Mouse (Mus musculus) megakaryocyte progenitor cell, adult 5-6 weeks (primary cell): ENCODE data around the gene Samd4. TPM values are rescaled to one million over a fixed set of nuclear protein-coding genes. Genes with fewer than 3 reads are reported as not detected.

Experiments used
- ATAC-seq: replicated peaks from 2 replicates; pipeline ENCODE4 v1.8.0; 2016; ENCODE audit warnings: mild to moderate bottlenecking, moderate TSS enrichment, inconsistent platforms; ENCODE audit not compliant: poor library complexity
- total RNA-seq, 2 experiments: library from RNA; stranded (forward) in 1 of 2; stranded (reverse) in 1 of 2; fragments of 157-497, 149-512 nt in 1 of 2; fragments of 200-1000 nt in 1 of 2; gene quantifications; 2 replicates each; pipeline versions ENCODE4 v1.2.3 to v1.2.4; 2015 to 2017

Gene Samd4
- total RNA-seq, 2 experiments from 2014 or later = not detected

DNA sequence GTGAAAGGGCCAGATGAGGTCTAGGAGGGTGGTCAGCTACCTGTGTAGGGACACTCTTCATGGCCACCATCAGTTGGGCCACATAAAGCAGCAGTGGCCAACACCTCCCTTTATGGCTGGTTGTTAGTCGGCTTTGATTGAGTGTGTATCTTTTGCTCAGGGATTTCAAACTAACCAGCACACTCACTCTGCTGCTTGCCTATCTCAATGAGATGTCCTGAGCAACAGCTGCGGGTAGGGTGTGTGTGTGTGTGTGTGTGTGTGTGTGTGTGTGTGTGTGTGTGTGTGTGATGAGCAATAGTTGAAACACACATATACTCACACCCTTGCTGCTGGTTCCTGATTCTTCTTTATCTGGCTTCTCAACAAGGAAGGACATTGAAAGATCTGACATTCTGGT is 69.6 kb downstream of the Samd4 start:
- ATAC-seq = no peak

DNA sequence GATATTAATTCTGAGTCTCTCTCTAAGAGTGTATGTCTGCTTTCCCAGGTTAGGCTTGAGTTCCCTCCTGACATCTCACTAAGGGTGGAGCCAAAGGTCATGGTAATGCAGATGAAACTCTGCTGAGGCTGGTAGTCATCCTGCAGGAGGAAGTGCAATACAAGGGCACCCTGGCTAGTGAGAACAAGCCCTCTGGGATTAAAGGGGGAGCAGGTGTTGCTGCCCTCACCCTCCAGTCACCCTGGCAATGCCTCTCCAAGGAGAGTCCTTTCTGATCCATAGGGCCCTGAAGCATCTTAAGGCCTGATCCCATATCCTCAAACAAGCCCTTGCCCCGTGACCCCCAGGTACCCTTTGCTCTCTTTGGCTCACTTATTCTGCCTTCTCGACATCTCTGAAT is 72.5 kb downstream of the Samd4 start:
- ATAC-seq = peak; percentile 50

DNA sequence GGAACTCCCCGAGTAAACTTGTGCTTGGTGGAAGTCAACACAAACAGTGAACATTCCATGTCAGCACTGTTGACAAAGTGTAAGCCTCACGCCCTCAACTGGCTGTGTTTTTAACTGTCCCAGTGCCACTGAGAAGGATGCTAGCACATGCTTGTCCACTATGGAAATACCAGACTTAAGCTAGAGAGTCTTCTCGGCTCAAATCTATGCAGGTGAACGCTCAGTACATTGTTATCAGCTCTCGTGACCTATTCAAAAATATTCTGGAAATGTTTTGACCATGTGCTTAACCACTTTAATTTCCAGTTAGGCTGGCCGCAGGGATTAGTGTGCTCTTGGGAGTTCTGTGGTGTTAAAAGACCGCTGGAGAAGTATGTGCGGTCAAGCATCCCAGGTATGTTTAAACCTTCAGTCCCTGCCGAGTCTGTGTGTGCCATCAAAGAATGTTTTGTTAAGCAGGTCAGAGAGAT is 73.0 kb downstream of the Samd4 start:
- no peak for ATAC-seq

DNA sequence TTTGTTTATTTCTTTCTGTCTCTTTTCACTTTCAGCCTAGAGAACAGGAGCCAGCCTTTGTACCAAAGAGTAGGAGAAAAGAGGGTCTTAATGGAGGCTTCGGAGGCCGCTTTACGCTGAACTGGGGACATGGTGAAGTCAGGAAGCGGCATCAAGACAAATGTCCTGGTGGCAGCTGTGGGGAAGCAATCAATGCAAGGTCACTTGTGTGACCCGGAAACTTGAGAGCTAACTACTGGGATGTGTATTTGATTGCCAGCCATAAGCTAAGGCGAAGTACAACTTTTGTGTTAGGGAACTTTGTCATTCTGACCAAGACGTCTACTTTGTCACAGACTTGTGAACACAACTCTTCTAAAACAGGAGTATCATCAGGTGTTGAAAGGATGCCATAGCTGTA is 73.5 kb downstream of the Samd4 start:
- ATAC-seq = no peak

DNA sequence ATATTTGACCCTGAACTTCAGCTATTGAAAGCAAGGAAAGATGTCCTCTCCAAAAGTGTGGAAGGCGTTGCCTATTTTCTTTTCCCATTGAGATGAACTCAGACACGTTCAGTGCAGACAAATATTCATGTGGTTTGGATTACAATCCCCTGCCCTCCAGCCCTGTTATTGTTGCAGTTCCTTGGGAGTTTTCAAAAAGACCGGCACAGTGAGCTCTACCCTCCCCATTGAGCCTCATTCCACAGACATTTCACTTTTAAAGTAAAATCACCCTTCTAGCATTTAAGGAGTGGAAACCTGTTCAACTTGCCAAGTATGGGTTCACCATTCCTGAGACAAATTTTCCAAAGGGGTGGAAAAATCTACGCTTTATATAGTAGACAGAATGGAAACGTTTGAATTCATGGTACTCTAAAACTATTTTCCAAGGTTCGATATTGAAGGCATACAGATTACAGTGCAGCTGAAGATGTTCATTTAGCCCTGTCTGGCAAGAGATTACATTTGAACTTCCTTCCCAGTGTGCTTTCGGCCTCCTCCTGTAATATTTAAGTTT is 76.6 kb downstream of the Samd4 start:
- no peak for ATAC-seq

DNA sequence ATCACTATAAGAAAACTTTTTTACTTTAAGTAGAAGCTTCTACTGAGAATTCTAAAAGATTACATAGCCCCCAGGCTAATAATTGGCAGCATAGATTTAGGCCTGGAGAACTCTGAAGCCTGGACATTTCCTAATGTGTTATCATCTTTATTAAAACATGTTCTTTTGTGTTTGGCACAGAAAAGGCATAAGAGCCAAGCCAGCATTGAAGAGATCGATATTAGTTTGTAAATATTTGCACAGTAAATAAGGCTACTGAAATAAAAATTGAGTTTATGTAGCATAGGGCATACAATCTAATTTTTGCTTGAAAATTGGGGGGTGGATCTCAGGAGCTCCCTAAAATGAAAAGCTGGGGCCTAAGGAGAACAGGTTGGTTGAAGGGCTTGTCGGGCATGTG is 77.2 kb downstream of the Samd4 start:
- ATAC-seq = no peak

DNA sequence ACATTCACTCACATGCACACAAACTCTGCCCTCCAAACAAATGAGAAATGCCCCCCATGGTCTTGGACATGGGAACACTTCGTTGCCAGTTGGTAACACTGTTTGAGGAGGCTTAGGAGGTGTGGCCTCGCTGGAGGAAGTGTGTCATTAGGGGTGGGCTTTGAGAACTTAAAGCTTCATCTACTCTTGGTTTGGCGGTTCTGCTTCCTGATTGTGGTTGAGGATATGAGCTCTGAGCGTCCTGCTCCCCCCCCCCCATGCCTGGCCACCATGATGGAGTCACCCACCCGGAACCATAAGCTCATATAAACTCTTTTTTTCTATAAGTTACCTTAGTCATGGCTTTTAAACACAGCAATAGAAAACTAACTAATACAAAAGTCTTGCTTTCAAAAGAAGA is 80.2 kb downstream of the Samd4 start:
- peak; percentile 48; the same call in 1 of the 2 replicates for ATAC-seq

DNA sequence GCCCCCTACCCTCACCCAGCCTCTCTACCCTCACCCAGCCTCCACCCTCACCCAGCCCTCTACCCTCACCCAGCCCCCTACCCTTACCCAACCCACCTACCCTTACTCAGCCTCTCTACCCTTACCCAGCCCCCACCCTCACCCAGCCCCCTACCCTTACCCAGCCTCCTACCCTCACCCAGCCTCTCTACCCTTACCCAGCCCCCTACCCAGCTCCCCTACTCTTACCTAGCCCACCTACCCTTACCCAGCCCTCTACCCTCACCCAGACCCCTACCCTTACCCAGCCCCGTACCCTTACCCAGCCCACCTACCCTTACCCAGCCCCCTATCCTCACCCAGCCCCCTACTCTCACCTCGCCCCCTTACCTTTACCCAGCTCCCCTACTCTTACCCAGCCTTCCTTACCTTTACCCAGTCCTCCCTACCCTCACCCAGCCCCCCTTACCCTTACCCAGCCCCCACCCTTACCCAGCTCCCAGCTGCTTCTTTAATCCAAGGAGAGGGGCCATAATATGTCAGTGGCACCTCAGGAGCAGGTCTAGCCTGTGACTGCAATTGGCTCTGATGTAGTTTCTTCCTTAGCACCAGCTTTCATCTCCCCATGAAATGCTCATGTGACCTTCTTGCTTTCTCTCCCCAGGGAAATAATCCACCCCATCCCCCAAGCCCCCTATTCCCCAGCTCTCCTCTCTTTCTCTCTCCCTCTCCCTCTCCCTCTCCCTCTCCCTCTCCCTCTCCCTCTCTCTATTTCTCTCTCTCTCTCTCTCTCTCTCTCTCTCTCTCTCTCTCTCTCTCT is 81.6 kb downstream of the Samd4 start:
- ATAC-seq = no peak

DNA sequence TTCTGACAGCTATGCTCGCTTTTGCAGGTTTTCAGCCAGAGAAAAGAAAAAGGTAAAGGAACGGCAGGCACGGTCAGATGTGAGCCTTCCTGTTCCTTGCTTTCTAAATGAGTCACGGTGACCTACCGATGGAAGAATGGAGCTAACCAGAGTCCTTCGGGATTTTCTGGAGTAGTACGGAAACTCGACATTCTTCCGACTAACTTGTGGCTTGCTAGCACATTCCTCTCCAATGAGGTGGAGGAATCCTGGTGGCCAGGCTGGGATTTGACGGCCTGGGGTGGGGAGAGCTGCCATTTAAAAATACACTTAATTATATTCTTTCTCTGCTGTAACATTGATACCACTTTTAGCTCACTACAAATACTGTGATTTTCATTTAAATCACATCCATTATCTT is 83.6 kb downstream of the Samd4 start:
- no peak for ATAC-seq

DNA sequence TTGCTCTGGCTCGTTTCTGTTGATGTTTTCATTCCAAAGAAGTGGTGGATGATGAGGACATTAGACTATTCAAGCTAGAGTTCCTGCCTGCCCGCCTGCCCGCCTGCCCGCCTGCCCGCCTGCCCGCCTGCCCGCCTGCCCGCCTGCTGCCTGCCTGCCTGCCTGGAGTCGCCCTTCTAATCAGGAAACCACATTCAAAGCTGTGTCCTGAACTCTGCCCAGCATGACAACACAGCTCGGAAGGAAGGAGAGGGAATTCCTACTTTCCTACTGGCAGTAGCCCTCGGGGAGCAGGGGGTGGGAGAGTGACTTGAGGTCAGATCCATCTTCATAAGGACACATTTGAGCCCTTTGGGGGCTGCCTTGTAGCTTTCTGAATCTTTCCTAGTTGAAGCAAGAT is 85.4 kb downstream of the Samd4 start:
- peak; percentile 56; the same call in 1 of the 2 replicates for ATAC-seq

DNA sequence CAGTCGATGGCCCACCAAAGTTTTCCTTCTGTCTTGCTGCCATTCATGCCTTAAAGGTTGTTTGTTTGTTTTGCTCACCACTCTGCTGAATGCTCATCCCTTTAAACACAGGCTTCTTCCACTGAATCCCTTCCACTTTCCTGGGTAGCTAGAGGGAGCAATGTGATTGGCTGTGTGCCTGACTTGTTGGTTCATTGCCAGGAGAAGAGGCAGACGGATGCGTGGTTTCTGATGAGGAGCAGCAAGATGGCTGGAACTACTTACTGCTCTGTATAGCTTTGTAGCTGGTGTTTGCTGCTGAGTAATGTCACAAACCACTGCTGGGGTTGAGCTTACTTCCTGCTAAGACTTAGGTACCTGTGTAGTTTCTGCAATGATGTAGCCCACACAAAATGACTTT is 88.0 kb downstream of the Samd4 start:
- ATAC-seq = peak; percentile 23; the same call in 1 of the 2 replicates

DNA sequence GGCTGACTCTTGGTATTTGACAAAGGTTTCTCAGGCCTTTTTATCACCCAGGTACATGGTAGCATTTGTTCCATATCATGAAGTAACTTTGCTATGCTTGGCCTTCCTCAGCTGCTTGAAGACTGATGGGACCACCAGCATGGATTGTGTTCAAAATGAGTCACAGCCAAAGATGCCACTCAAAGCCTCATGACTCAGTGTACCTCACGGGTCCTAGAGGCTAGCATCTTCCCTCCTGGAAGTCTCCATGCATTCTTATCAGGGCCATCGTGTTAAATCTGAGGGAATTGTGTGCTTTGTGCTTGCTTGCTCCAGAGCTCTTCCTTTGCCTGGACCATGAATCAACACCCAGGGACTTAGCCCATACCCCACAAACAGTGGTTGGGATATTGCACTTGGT is 89.1 kb downstream of the Samd4 start:
- no peak for ATAC-seq

DNA sequence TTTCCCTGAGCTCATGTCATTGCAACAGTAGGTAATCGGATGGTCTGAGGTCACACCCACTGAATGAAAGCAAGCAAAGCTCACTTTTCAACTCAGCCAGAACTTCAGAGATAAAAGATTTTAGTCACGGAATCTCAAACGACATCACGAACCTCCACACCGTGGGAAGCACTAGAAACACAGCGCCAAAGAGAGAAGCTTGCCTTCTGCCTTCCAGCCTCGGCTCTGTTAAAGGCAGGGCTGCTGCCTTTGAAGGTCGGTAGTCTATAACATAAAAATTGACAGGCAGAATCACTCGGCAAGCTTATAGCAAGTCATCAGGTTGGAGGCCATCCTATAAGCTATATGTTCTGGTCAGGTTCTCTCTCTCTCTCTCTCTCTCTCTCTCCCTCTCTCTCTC is 92.2 kb downstream of the Samd4 start:
- ATAC-seq = no peak

DNA sequence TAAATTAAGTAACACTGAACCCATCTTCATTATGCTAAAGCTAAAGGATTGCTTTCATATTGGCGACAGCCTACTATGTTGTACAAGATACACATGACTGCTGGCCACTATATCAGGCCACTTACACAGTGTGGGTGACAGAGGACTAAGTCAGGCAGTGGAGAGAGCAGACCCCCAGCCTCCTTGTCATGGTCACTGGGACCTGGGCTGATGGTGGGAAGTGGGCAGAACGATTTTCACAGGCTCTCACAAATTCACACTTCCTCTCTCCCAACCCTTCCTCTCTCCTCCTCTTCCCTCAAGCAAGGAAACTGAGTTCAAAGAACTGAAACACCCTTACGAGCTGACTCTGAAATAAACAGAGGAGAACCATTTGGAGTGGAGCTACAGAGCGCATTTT is 93.3 kb downstream of the Samd4 start:
- ATAC-seq = 0 out of 2 replicates have a peak, but pooled peaks have one; percentile 14

DNA sequence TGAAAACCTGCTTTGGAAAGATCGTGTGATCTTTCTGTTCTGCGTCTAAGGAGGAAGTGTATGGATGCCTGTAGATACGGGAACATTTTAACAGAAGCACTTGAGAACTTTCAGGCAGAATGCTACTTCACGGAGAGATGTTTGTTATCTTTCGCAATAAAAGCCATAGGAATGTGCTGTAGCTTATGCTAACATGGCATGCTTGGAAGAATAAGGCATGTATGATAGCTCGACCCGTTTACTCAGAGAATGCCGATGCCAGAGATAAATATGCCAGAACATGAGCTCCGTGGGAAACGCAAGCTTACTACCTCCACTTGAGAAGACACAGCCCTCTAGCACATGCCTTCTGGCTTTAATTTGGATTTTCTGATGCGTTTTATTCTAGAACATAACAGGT is 94.1 kb downstream of the Samd4 start:
- no peak for ATAC-seq

DNA sequence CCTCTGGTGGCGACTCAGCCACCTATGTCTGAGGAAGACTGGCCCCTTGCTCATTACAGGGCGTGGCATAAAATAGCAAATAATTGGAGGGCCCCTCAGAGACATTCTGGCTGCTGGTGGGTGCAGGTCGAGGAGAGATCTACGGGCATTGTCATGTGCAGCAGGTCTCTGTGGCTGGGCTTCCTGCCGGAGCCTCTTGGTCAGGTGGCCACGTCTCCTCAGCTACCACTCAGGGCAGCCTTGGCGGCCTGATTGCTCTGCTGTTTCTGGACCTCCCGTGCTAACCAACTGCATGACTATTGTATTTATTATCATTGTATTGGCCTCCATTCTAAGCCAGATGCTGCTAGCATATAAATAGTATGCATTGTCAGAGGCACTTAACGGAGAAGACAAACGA is 95.0 kb downstream of the Samd4 start:
- no peak for ATAC-seq

DNA sequence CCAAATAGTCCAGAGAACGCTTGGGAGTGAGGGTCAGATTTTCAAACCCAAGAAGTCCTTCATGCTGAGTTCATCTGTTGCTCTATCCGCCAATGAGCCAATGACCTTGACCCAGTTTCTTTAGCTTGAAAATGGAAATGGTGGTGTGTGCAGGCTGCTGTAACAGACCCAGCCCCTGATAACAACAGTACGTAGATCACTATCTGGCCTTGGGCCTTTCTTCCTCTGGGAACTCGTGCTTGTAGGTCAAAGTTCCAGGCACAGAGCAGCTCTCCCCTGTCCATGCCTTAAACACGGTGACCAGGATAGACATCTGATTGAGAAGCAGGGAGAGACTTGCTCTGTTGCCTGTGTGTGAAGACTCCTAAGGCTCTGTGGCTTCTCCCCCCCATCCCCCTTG is 96.5 kb downstream of the Samd4 start:
- ATAC-seq = no peak

DNA sequence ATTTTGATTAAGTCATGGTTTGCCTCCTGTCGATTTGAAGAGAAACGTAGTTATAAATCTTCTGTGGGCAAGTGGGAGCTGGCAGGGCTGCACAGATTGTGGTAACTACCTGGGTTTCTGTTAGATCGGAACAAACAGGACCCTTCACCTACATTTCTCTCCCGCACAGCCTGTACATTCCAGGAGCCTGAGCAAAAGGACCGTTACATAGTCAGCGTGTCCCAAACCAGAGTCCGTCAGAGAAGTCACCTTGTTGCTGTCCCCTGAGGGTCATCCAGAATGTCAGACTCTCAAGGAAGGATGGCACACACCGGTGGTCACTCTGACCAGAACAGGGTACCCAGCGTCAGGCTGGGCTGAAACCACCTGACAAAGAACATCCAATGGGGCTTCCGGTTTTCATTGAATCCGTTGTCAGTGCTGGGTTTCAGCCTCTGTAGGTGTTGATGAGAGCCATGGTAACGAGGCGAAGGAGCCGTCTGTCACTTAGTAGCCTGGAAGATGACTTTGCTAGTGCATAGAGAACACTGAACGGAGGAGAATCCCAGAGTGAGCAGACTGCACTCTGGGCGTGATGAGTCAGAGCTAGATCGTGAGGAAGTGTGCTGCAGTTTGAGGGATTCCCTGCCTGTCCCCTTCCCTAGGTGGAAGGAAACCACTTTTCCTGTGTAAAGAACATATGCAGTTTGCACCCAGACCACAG is 98.2 kb downstream of the Samd4 start:
- ATAC-seq = peak; percentile 88

DNA sequence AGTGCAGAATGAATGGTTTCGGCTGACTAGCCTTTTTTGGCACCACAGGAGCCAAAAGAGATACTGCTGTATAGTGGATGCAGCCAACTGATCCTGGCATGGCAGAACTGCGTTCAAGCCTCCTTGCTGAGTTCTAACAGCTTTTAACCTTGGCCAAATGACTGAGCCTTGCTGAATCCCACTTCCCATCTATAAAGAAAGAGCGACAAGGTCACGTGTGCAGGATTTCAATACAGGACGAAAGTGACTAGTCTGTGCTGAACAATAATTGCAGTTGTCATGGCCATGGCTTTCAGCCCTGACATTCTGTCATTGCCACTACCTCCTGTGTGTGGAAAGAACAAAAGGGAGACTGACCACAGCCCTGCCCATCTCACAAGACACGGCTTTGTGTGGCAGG is 99.5 kb downstream of the Samd4 start:
- ATAC-seq = no peak

DNA sequence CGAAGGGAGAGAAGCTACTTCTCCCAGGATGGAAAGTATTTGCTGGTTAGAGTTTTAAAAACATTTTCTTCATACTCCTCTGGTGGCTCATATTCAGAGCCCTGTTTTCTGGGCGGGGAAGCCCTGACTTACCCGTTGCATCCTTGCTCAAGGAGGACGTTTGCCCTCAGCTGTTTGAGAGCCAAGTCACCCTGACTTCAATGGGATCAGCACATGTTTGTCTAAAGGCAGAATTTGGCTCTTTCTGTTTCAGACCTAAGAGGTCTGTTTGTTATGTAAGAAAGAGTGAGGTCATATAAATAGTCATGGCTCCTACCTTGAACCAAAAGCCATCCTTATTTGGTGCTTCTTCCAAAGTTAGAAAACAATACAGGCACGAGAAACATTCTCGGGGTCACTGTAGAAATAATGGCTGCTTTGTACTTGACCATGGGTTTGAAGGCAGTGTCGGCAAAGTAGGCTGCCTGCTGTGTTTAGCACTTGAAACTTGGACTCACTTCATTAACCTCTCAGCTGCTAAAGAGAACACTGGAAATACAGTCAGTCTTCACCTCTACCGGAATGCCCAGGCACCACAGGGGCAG is 102.0 kb downstream of the Samd4 start:
- ATAC-seq = no peak

DNA sequence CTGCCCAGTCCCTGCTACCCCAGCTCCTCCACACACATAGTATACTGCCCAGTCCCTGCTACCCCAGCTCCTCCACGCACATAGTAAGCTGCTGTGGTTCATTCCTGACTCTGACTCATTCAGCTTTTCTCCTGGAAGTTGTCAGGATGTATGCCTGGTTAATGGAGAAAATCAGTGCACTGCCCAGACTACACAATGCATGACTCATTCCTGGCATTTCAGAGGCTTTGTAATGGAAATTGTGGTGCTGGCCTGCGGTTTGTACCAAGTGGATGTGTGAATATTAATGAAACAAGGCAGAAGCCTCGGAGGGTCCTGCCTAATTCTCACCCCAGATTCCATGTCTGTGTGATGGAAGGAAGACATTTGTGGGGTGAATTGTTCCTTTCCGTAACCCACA is 107.0 kb downstream of the Samd4 start:
- ATAC-seq = no peak

DNA sequence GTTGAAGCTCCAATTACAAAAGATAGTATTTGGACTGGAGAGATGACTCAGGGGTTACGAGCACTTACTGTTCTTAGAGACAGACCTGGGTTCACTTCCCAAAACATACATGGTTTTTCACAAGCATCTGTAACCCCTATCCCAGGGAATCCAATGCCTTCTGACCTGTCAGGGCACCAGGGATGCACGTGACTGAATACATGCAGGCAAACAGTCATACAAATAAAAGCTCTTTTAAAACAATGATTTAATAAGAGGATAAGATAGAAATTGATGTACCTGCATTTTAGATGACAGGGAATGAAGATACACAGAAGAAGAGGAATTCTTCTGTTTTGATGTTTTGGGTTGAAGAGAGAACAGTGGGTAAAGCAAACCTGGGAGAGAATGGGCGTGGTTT is 107.8 kb downstream of the Samd4 start:
- ATAC-seq = no peak
